Mouse (Mus musculus) liver, embryonic 16.5 days (tissue): ENCODE data around the gene Tlr9. TPM values are rescaled to one million over a fixed set of nuclear protein-coding genes. Genes with fewer than 3 reads are reported as not detected.

ENCODE experiments used
- ATAC-seq: fragments of 200-750 bp; cut with Nextera tagmentation; 2 replicates; pipeline ENCODE4 v1.8.0; 2017; ENCODE audit warnings: low read depth, mild to moderate bottlenecking, moderate number of reproducible peaks, moderate library complexity
- H3K27ac ChIP-seq: fragments of 300-500 bp; sonication (generic); 2 replicates; pipeline ENCODE4 v1.5.1; 2014; ENCODE audit warnings: mild to moderate bottlenecking, low read length
- H3K27me3 ChIP-seq: fragments of 300-500 bp; sonication (generic); 2 replicates; pipeline ENCODE4 v1.6.1; 2014; ENCODE audit warnings: low read depth, low read length, mixed read lengths; ENCODE audit not compliant: control insufficient read depth, insufficient read depth
- H3K36me3 ChIP-seq: fragments of 300-500 bp; sonication (generic); 2 replicates; pipeline ENCODE4 v1.6.1; 2014; ENCODE audit warnings: mild to moderate bottlenecking; ENCODE audit not compliant: control insufficient read depth, insufficient read depth
- H3K4me1 ChIP-seq: fragments of 300-500 bp; sonication (generic); 2 replicates; pipeline ENCODE4 v1.6.1; 2014; ENCODE audit warnings: low read depth, low read length, mixed read lengths; ENCODE audit not compliant: control insufficient read depth
- H3K4me2 ChIP-seq: fragments of 300-500 bp; sonication (generic); 2 replicates; pipeline ENCODE4 v1.6.1; 2014; ENCODE audit warnings: low read depth, low read length, mixed read lengths
- H3K4me3 ChIP-seq: fragments of 300-500 bp; sonication (generic); 2 replicates; pipeline ENCODE4 v1.5.1; 2014; ENCODE audit warnings: low read depth, mild to moderate bottlenecking, low read length
- H3K9ac ChIP-seq: fragments of 300-500 bp; sonication (generic); 2 replicates; pipeline ENCODE4 v1.6.1; 2014; ENCODE audit warnings: low read depth, low read length
- H3K9me3 ChIP-seq: fragments of 300-500 bp; sonication (generic); replicated peaks from 2 replicates; pipeline ENCODE4 v1.6.1; 2016; ENCODE audit warnings: low read length; ENCODE audit not compliant: control insufficient read depth
- WGBS: fragments of 180-500 bp; shearing (Covaris S2); extraction: QIAGEN DNeasy Blood & Tissue Kit; methylation state at CpG from one replicate; pipeline ENCODE4 v1.1.7; 2014; ENCODE audit not compliant: insufficient replicate concordance; 5-methylcytosine and 5-hydroxymethylcytosine counted together
- polyA plus RNA-seq: library from polyadenylated mRNA; unstranded; fragments of >200 nt; fragmentation: Nextera tagmentation; extraction: Ambion mirVana; gene quantifications from 2 replicates; pipeline ENCODE4 v1.2.1, GENCODE M21; 2015

The Tlr9 gene
- polyA plus RNA-seq, 1 experiment from 2014 or later: 0.05 TPM

DNA sequence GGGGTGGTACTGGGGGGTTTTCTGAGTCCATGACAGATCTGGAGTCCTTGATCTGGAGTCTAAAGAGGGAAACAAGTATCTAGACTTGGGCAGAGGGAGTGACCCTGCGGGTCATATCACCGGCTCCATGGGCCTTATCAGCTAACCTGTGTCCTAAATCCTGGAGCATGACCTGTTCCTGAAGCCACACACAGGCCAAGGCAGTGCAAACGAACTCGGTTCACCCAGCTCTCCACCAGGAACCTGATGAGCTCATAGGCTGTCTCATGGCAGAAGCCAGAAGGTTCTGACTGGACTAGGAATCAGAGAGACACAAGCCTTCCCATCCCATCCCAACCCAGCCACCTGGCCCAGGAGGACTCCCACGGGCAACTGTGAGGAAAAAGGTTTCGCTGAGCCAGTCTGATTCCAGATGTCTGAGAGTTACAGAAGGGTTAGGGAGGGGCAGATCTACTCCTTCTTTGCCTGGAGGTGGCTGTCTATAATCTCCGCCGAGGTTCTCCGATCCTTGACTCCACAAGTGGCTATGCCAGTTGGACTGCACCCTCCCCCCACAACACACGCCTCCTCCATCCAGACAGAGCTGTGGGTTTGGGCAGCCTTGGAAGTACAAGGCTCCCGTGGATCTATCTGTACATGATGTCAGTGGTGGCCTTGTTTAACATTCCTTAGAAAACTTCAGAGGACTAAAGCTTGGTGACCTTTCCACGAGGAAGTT lies 43.1 kb downstream of the Tlr9 start:
- Histone ChIP-seq H3K4me3 (no peak overlapping the region), H3K4me2 (no peak overlapping the region), H3K27ac (no peak overlapping the region), H3K4me1 (peaks cover 7% of the 10 kb centered on the region), H3K9me3 (no peaks in the 10 kb centered on the region), H3K36me3 (no peaks in the 10 kb centered on the region), H3K9ac (no peak overlapping the region), H3K27me3 (no peaks in the 10 kb centered on the region)
- 61% methylated on average over 12 of the region's 12 CpGs for WGBS
- peak; percentile 25; the same call in 1 of the 2 replicates for ATAC-seq

DNA sequence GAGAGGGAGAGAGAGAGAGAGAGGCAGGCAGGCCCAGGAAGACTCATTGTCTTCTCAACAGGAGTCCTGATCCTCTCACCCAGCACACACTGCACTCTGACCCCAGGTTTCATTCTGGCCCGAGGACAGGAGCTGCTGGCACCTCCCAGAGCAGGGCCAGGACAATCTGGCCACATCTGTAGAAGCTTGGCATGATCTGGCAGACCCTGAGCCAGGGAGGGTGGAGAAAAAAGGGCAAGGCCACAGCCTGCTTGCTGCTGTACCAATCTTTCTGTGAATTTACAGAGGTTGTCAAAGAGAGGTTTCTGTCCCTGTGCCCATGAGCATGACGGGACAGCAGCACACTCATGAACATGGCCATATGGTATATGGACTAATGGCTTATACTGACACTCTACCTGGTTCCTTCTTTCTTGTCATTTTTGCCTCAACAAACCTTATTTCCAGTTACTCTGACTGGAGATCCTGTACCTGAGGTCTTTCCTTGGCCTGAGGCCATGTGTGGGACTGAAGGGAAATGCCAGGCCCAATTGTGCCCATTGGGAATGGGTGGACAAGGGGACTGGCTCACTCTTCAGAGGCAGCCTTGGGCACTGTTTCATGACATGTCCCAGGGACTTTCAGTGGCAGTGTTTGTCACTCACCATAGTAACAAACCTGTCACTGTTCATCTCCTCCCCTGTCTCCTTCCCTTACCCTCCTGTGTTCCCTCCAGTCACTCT lies 44.7 kb downstream of the Tlr9 start:
- Histone ChIP-seq H3K4me3 (no peak overlapping the region), H3K9ac (no peak overlapping the region), H3K9me3 (no peaks in the 10 kb centered on the region), H3K36me3 (no peaks in the 10 kb centered on the region), H3K27me3 (no peaks in the 10 kb centered on the region), H3K27ac (no peak overlapping the region), H3K4me1 (peaks cover 2% of the 10 kb centered on the region), H3K4me2 (no peak overlapping the region)
- WGBS: 39% methylated on average over 2 of the region's 2 CpGs
- no peak for ATAC-seq

DNA sequence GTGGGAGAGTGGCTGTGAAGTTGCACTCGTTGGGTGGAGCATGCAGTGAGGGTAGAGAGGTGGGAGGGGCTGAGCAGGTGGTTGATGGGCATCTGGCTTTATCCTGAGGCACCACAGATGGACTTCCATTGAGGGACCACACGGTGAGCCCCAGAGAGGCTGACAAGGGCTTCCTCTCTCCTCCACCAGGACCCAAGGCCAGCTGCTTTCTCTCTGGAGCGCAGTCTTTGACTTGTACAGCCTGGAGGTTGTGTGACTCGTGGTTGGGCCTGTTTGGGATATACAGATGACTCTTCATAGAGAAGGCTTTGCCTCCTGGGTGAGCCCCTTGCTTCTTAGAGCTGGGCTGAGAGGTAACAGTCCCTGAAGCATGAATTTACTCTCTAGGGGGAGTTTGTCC lies 46.0 kb downstream of the Tlr9 start:
- Histone ChIP-seq H3K27me3 (no peaks in the 10 kb centered on the region), H3K9me3 (no peaks in the 10 kb centered on the region), H3K4me3 (no peak overlapping the region), H3K4me2 (no peak overlapping the region), H3K36me3 (no peaks in the 10 kb centered on the region), H3K9ac (no peak overlapping the region), H3K4me1 (peaks cover 2% of the 10 kb centered on the region), H3K27ac (no peak overlapping the region)
- ATAC-seq: no peak
- WGBS: 34% methylated on average over 4 of the region's 4 CpGs

GRCm38 (mm10) chr9:106269076-106269788 lies 46.8 kb downstream of the Tlr9 start:
- Histone ChIP-seq H3K27ac (no peak overlapping the region), H3K4me1 (peaks cover 2% of the 10 kb centered on the region)

GRCm38 (mm10) chr9:106269879-106270278 lies 47.5 kb downstream of the Tlr9 start:
- Histone ChIP-seq H3K27ac (no peak overlapping the region), H3K27me3 (no peaks in the 10 kb centered on the region), H3K36me3 (no peaks in the 10 kb centered on the region), H3K9me3 (no peaks in the 10 kb centered on the region), H3K4me1 (peaks cover 2% of the 10 kb centered on the region), H3K4me2 (no peak overlapping the region), H3K9ac (no peak overlapping the region), H3K4me3 (no peak overlapping the region)
- WGBS: 16% methylated on average over 2 of the region's 2 CpGs
- no peak for ATAC-seq

More at GRCm38 (mm10) chr9:106269076-106269788, 46.8 kb downstream of the Tlr9 start:
- WGBS: 49% methylated on average over 9 of the region's 9 CpGs
- no peak overlapping the region for H3K4me2 ChIP-seq
- ATAC-seq: no peak
- no peaks in the 10 kb centered on the region for H3K36me3 ChIP-seq
- H3K4me3 ChIP-seq: no peak overlapping the region
- H3K9me3 ChIP-seq: no peaks in the 10 kb centered on the region
- no peaks in the 10 kb centered on the region for H3K27me3 ChIP-seq
- H3K9ac ChIP-seq: no peak overlapping the region

GRCm38 (mm10) chr9:106270656-106271055 lies 48.3 kb downstream of the Tlr9 start:
- Histone ChIP-seq H3K27me3 (no peaks in the 10 kb centered on the region), H3K4me3 (no peak overlapping the region), H3K9ac (no peak overlapping the region), H3K27ac (no peak overlapping the region), H3K4me2 (no peak overlapping the region), H3K9me3 (no peaks in the 10 kb centered on the region), H3K36me3 (no peaks in the 10 kb centered on the region), H3K4me1 (peaks cover 2% of the 10 kb centered on the region)
- ATAC-seq: no peak
- 58% methylated on average over 4 of the region's 4 CpGs for WGBS

GRCm38 (mm10) chr9:106272288-106272687 lies 49.9 kb downstream of the Tlr9 start:
- no peak overlapping the region for H3K27ac ChIP-seq
- ATAC-seq: no peak
- no peaks in the 10 kb centered on the region for H3K36me3 ChIP-seq
- no peak overlapping the region for H3K9ac ChIP-seq
- H3K4me3 ChIP-seq: no peak overlapping the region
- no peaks in the 10 kb centered on the region for H3K27me3 ChIP-seq
- H3K4me1 ChIP-seq: peaks cover 2% of the 10 kb centered on the region
- H3K9me3 ChIP-seq: no peaks in the 10 kb centered on the region
- no peak overlapping the region for H3K4me2 ChIP-seq
- 91% methylated on average over 1 of the region's 1 CpGs for WGBS

DNA sequence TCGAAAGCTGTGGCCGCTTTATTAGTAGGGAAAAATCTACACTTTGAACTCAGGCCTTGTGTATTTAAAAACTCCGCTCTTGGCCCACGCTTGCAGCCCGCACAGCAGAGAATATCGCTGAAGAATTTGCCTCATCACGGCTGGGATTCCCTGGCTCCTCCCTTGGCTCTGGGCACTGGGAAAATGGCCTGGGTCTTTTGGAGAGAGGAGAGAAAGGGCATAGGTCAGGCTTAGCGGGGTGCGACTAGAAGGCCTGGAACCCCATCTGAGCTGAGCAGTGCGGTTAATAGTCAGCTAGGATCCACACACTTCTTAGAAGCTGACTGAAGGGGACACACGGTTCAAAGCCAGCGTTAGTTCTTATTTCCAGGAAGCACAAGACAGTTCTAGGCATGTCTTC lies 50.9 kb downstream of the Tlr9 start:
- Histone ChIP-seq H3K4me1 (peaks cover 2% of the 10 kb centered on the region; the same call in 1 of the 2 replicates), H3K27ac (no peak overlapping the region)
- WGBS: 72% methylated on average over 12 of the region's 12 CpGs

DNA sequence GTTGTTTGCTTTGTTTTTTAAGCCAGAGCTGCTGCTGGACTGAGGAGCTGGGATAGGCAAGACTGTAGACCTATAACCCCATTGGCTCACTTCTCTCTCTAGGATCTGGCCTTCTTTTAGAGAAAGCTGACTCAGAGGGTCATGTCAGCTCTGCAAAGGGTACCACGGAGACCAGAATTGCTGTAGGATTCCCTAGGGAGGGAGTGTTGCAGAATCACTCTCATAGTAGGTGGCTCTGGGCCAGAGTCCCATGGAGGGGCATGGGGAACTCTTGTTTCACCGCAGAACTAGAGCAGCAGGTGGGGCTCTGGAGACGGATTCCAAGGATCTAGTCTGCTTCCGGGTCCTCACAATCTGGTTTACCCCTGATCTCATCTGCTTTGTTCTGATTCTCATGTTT lies 51.4 kb downstream of the Tlr9 start:
- ATAC-seq: no peak
- H3K9ac ChIP-seq: no peak overlapping the region
- no peak overlapping the region for H3K4me3 ChIP-seq
- no peaks in the 10 kb centered on the region for H3K36me3 ChIP-seq
- WGBS: 69% methylated on average over 4 of the region's 4 CpGs
- no peak overlapping the region for H3K27ac ChIP-seq
- H3K4me2 ChIP-seq: no peak overlapping the region
- no peaks in the 10 kb centered on the region for H3K9me3 ChIP-seq
- H3K4me1 ChIP-seq: no peaks in the 10 kb centered on the region
- H3K27me3 ChIP-seq: no peaks in the 10 kb centered on the region

More for the DNA sequence above, 50.9 kb downstream of the Tlr9 start:
- Histone ChIP-seq H3K9ac (no peak overlapping the region), H3K36me3 (no peaks in the 10 kb centered on the region), H3K9me3 (no peaks in the 10 kb centered on the region), H3K4me3 (no peak overlapping the region), H3K4me2 (no peak overlapping the region), H3K27me3 (no peaks in the 10 kb centered on the region)
- no peak for ATAC-seq
